Mouse (Mus musculus): ENCODE data around the gene Ccsap.
A peak's percentile ranks its signal among the peaks of the same experiment; 100 is the strongest.

Gene Ccsap

DNA sequence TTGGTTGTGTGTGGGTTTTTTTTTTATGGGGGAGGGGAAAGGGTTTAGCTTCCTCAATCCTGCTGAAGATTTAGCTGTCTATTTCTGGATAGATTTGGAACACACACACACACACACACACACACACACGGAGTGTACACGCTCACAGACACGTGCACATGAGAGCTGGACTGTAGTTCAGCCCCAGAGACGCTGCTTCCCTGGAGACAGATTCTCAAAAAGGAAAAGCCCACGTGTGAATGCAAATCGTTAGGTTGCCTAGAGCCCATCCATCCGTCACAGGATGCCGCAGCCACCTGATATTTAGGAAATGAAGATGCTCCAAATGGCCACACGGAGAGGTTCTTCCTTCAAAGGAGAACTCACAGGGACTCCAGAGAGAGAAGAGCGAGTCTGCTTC, 20.3 kb upstream of the Ccsap start:
- no peak for DNase-seq (ENCODE audit: low spot score in 2 of 2)

- DNase-seq (ENCODE audit: low spot score in 2 of 2) = no peak
Observed at GRCm38 (mm10) chr8:123877865-123878264, 17.9 kb upstream of the Ccsap start.

DNA sequence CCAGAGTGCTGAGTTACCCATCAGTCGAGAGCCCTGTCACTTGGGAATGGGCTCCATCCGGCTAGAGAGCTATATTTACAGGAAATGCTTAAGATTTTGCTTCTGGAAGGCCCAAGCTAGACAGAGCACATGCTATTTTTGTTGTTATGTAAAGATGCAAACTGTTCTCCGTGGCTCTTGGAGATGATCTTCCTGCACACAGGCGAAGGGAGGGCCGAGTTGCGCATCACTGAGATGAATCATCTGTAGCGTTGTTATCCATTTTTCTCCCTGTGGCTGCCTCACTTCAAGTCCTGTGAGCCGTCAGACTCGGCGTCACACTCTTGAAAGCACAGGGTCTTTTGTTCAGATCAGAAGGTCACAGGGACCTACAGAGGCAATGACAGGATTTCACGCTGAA, 14.3 kb upstream of the Ccsap start:
- no peak for DNase-seq (ENCODE audit: low spot score in 2 of 2)

DNA sequence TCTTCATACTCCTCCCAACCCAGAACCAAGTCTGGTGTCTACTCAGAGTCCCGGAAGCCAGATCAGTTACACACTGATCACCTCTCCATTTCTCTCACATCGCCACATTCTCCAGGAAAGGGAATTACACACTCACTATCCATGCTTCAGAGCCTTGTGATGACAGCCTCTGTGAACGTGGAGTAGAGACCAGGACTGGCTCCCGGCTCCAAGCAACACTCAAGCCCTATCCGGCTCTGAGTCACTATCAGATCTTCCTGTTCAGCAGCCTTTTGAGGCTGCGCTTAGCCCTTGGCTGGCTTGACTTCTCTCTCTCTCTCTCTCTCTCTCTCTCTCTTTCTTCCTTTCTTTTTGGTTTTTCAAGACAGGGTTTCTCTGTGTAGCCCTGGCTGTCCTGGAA, 13.4 kb upstream of the Ccsap start:
- no peak for DNase-seq (ENCODE audit: low spot score in 2 of 2)

DNA sequence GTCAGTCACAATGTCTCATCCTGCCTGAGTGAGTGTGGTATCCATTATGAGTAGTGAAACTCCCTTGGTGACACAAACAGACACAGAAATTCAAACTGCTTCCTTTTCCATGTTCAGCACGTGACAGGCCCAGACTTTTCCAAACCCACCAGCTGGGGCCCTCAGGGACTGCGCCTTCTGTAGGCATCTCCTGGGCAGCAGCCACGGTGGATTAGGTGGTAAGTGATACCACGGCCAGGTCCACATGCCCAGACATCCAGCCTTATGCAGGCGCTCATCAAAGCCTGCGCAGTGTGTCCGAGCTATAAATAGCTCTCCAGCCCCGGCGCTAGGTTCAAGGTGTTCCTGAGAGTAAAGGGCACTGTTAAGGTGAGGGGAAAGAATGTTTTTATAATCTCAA, 12.0 kb upstream of the Ccsap start:
- DNase-seq (ENCODE audit: low spot score in 2 of 2) = no peak

- no peak for DNase-seq (ENCODE audit: low spot score in 2 of 2)
Observed at GRCm38 (mm10) chr8:123866971-123867370, 7.0 kb upstream of the Ccsap start.

GRCm38 (mm10) chr8:123865786-123866185, 5.8 kb upstream of the Ccsap start:
- no peak for DNase-seq (ENCODE audit: low spot score in 2 of 2)

DNA sequence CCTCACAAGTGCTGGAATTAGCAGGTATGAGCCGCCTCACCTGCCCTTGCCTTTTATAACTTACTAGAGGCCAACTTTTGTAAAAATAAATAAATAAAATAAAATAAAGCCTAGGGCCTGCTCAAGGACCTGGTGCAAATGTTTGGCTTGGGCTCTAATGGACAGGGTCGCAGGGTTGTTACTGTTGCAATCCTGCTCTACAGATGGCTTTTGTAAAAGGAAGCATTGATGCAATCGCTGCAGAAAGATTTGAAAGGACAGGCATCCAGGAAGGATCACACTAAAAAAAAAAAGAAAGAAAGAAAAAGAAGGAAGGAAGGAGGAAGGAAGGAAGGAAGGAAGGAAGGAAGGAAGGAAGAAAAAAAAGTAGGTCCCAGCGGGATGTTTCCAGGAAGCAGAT, 377 bp upstream of the Ccsap start:
- no peak for DNase-seq (ENCODE audit: low spot score in 2 of 2)

GRCm38 (mm10) chr8:123858941-123859647, 915 bp downstream of the Ccsap start:
- peak; percentile 85 to 91 for DNase-seq (ENCODE audit: low spot score in 2 of 2)

- no peak for DNase-seq (ENCODE audit: low spot score in 2 of 2)
Observed at GRCm38 (mm10) chr8:123858574-123858940, 1.5 kb downstream of the Ccsap start.

DNA sequence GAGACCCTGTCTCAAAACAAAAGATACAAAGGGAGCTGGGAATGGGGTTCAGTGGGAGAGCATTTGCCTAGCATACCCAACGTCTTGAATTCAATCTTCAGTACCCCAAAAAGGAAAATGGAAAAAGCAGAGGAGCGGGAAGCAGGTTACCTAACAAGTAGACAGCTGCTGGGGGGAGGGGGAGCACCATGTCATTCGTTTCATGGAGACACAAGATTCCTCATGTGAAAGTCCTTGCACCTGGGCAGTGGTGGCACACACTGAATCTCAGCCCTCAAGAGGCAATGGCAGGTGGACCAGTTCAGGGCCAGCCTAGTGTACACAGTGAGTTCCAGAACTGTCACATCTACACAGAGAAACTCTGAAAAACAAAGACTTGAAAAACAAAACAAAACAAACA, 2.6 kb downstream of the Ccsap start:
- no peak for DNase-seq (ENCODE audit: low spot score in 2 of 2)

GRCm38 (mm10) chr8:123854733-123855475, 5.1 kb downstream of the Ccsap start:
- DNase-seq (ENCODE audit: low spot score in 2 of 2) = no peak

DNA sequence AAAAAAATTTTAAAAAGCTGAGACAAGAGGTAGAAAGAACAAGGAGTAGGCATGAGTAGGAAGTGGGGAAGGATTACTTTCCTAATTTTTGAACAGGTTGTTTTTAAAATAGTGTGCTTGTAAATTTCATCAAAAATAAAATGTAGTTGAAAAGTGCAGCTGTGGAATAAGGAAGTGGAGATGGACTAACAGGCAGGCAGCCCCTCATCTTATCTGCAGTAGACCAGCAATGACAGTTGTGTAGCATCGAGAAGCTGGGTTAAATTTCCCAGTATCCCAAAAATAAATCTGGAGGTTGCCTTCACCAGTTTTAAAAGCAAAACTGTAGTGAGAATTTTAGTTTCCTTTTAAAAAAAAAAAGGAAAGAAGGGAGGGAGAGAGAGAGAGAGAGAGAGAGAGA, 5.8 kb downstream of the Ccsap start:
- no peak for DNase-seq (ENCODE audit: low spot score in 2 of 2)

DNA sequence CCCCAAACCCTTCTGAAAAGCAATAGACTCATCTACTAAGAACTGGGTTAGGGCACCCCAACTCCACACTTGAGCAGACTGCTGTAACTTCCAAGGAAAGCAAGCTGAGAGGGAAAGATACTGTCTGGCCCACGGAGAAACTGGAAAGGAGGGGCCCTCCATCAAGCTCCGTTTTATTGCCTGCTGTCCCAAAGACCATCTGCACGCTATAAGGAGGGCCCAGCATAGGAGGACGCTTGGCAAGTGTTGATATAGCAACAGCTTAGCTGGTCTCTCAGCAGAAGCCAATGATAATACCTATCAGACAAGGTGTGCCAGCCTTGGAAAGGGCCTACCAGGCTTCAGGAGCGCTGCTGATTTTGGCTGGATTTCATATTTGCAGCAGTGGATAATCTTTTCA, 8.4 kb downstream of the Ccsap start:
- DNase-seq (ENCODE audit: low spot score in 2 of 2) = no peak

DNA sequence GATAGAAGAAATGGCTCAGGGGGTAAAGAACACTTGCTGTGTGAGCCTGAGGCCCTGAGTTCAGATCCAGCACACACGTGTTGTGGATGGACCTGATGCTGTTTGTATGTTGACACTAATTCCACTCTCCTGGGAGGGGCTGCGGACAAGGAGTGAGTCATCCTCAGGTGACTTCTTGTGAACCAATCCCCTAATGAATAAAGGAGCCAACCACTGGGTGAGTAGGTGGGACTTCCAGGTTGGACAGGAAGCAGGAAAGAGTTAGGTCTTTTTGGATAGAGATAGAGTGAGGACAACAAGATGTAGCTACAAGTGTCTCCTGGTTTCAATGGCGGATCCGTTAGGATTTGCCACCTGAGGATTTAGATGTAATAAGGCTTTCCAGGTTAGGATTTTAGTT, 10.7 kb downstream of the Ccsap start:
- no peak for DNase-seq (ENCODE audit: low spot score in 2 of 2)

DNA sequence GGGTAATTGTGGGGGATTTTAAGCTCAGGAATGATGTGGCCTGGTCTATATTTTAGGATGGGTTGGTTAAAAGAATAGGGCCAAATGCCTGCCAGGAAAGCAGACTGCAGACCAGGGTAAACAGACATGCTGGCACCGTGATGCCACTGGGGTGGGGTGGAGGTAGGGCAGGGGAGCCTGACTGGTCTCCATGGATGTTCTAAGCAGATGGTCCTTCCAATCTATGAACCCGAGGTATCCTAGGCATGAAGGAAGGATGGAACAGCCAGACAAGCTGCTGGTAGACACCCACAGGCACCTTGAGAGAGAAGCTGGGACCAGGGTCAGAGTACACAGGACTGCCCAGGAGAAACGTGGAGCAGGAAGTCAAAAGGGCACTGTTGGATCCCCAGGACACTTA, 12.5 kb downstream of the Ccsap start:
- no peak for DNase-seq (ENCODE audit: low spot score in 2 of 2)

DNA sequence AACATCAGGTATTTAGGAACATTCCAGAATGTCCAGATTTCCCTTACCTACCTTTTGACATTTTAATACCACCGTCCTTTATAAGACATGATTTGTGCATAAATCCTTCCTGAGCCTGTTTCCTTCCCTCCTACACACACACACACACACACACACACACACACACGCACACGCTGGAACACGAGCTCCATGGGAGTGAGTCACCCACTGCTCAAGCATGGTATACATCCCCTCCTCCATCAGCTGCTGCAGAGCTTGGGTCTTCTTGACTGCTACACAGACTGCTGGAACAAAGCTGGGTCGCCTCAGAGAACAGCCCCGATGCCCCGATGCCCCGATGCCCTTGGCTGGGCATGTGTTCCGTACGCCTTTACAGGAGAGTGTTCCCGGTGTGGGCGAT, 13.5 kb downstream of the Ccsap start:
- DNase-seq (ENCODE audit: low spot score in 2 of 2) = no peak

- no peak for DNase-seq (ENCODE audit: low spot score in 2 of 2)
Observed at GRCm38 (mm10) chr8:123845991-123846390, 14.0 kb downstream of the Ccsap start.

GRCm38 (mm10) chr8:123845114-123845513, 14.9 kb downstream of the Ccsap start:
- no peak for DNase-seq (ENCODE audit: low spot score in 2 of 2)

- DNase-seq (ENCODE audit: low spot score in 2 of 2) = no peak
Observed at GRCm38 (mm10) chr8:123844341-123844740, 15.7 kb downstream of the Ccsap start.

DNA sequence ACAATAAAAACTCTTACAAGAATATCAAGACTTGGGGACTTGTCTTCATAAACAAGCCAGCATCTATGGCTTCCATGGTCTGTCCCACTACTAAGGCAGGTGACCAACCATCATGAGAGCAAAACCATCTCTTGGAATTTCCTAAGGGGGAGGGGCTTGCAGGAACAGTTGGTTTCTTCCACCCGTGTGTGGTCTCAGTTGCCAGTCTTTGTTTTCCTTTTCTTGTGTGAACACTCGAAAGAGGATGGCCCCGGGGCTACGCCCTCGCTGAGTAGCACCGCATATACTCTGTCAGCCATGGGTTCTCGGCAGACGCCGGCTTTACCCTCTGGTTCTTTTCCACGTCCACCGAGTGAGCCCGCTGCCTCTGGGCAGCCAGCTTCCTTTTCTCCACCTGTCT, 17.9 kb downstream of the Ccsap start:
- no peak for DNase-seq (ENCODE audit: low spot score in 2 of 2)

- DNase-seq (ENCODE audit: low spot score in 2 of 2) = no peak
Observed at GRCm38 (mm10) chr8:123840578-123841345, 19.2 kb downstream of the Ccsap start.

- no peak for DNase-seq (ENCODE audit: low spot score in 2 of 2)
Observed at GRCm38 (mm10) chr8:123838496-123838895, 21.5 kb downstream of the Ccsap start.
